Mouse (Mus musculus) frontal cortex, adult 2 months (tissue): ENCODE data around the gene Saal1. TPM values are rescaled to one million over a fixed set of nuclear protein-coding genes. Genes with fewer than 3 reads are reported as not detected.
"Not testable (repeated sequence)": the region's sequence is repeated elsewhere in the genome, so short reads cannot be mapped to it uniquely, and the experiment has no call there.

Experiments used
- DNase-seq, 2 experiments: peaks; one replicate each; pipeline ENCODE4 v3.0.0; 2022; ENCODE audit warnings: low spot score in 1 of 2; ENCODE audit errors: extremely low spot score in 1 of 2
- polyA plus RNA-seq: library from polyadenylated mRNA; depleted of rRNA; stranded (reverse); fragments of >200 nt; gene quantifications from 2 replicates; pipeline ENCODE4 v1.2.3, GENCODE M21; 2012; rRNA removed

Saal1 gene
- 8.1 and 9.1 TPM in 2 replicates for polyA plus RNA-seq

GRCm38 (mm10) chr7:46710390-46710844 is at the start of gene Saal1:
Gene Saal1, minus strand, starts transcription at chr7:46710680.
- DNase-seq: peak; percentile 49 to 86

DNA sequence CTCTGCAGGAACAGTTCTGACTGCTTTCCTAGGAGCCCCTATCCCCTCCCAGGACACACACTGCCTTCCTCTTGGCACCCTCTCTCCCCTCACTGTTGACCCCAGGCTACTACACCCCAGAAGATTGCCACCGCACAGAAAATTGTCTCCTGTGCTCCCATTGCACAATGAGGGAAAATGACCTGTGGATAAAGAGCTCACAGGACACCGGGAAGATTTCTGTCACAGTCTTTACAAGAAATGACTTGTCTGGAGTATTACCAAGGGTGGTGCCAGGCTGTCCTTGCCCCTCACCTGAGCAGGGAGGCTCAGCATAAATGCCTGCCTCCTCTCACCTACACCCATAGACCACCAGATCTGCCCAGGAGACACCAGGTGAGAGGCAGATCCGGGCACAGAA is 41.0 kb upstream of the Saal1 start, which contains the start of gene Saa2:
Saa2 (plus strand) TSS at position 301 of the 400 bp plus-strand sequence.
- no peak for DNase-seq

- no peak for DNase-seq
Measured at GRCm38 (mm10) chr7:46748459-46748858, 38.0 kb upstream of the Saal1 start.

DNA sequence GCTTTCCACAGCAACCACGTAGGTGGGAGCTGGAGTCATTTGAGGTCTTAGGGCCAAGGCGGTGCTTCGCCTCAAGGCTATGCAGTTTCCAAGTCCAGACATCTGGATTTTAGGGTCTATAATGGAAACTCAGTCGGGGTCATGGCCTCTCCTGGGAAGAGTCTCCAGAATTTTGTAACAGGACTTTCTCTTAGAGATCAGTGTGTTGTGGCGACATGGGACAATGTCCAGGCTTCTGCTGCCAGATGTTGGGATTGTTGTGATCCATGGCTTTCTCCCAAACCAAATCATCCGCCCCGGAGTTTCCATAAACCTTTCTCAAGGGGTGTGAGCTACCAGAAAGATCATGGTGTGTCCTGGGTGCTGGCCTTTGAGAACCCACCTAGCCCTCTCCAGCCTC is 35.9 kb upstream of the Saal1 start:
- no peak for DNase-seq

DNA sequence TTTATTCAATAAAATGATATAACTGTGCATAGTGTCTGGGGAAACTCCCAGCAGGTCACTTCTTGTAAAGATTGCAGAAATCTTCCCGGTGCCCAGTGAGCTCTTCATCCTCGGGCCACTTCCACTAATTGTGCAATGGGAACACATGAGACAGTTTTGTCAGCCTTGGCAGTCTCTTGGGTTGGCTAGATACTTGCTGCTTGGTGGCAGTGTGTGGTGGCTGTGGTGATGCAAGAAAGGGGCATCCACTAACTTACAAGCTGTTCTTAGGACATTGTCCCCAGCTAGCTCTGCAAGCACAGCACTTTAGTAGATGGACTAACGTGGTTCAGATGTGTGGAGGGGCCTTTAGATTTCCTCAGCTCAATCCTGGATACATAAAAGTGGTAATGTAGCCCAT is 35.3 kb upstream of the Saal1 start:
- no peak for DNase-seq

DNA sequence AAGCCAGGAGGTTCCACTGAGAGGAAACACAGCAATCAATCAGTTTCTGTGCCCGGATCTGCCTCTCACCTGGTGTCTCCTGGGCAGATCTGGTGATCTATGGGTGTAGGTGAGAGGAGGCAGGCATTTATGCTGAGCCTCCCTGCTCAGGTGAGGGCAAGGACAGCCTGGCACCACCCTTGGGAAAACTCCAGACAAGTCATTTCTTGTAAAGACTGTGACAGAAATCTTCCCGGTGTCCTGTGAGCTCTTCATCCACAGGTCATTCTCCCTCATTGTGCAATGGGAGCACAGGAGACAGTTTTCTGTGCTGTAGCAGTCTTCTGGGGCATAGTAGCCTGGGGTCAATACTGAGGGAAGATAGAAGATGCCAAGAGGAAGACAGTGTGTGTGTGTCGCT is 32.4 kb upstream of the Saal1 start, which contains the start of gene Saa1:
Saa1 (minus strand) TSS at position 101 of the 400 bp plus-strand sequence.
- not testable (repeated sequence) for DNase-seq

DNA sequence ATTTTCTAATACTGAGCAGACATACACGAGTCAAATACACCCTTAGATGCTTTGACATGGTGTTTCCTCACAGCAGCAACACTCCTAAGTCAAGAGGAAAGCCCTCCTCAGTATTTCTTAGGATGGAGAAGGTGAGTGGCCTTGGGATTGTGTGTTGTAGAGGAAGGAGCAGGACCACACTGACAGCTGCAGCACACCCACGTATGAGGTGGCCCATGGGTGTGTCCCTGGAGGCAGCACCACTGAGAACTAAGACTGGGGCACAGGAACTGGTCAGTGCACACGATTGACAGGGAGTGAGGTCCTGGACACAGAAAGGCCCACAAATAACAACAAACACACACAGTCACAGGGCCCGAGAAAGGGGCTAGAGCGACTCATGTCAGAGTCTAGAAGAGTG is 29.6 kb upstream of the Saal1 start:
- not testable (repeated sequence) for DNase-seq

GRCm38 (mm10) chr7:46738561-46739460 is 28.3 kb upstream of the Saal1 start:
- DNase-seq: no peak

GRCm38 (mm10) chr7:46734983-46735382 is 24.5 kb upstream of the Saal1 start:
- no peak for DNase-seq

DNA sequence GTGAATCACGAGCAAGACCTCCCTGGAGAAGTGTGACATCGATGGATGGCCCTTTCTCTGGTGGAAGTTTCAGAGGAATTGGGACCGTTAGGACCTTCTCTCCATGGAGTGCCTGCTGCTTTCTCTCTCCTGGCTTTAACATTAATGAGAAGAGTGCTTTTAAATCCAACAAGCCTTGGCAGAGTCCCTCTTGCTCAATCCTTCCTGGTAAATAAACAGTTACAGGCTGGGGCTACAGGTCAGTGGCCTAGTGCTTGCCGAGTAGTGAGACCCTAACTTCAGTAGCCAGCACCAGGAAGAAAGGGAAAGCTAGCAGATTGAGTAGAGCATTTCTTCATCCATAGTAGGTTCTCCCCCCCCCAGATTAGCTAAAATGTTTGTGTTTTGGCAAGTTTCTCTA is 22.0 kb upstream of the Saal1 start, which contains the start of gene Saa4:
Saa4 (minus strand) TSS at position 146 of the 400 bp plus-strand sequence.
- DNase-seq: no peak

DNA sequence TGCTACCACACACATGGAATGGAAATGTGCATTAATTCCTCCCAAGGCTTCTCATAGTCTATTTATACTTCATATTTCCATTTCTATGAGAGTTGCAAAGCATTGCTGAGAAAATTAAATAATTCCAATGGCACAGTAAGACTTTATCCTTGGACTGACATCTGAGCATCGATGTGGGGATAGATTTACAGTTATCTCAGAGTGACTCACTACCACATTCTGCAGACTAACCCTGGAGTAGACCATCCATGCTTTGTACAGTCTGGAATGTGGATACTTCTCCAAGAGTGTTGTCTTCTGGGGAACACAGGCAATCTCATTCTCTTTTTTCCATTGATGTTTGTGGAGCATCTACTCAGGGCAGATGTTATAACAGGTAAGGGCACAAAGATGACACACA is 17.1 kb upstream of the Saal1 start:
- DNase-seq: no peak

GRCm38 (mm10) chr7:46724396-46724795 is 13.9 kb upstream of the Saal1 start:
- DNase-seq: peak in 1 of 2 experiments; percentile 55

DNA sequence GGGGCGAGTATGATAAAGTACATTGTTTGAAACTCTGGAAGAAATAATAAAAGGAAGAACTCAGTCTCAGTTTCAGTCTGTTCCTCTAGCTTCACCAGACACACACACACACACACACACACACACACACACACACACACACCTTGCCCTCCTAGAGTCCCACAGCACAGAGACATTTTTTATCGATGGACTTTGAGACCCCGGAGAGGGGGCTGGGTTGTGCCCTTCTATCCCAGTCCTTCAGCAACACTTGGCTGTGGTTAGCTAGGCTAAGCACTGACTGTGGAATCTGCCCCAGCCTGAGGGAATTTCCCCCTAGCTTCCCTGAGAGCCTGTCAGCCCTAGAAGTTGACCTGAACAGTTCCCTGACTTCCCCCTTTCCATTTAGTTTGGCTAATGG is 13.4 kb upstream of the Saal1 start:
- DNase-seq: no peak

DNA sequence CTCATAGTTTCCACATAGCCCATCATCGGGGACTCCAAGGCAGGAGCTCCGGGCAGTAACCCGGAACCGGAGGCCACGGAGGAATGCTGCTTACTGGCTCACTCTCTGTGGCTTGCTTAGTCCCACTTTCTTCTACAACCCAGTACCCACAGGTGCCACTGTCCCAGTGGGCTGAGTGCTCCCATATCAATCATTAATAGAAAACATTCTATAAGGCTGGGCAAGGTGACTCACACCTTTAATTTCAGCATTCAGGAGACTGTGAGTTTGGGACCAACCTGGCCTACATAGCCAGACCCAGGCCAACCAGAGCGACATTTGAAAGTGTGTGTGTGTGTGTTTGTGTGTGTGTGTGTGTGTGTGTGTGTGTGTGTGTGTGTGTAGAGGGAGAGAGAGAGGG is 12.9 kb upstream of the Saal1 start:
- no peak for DNase-seq

- no peak for DNase-seq
Measured at GRCm38 (mm10) chr7:46720460-46720859, 10.0 kb upstream of the Saal1 start.

DNA sequence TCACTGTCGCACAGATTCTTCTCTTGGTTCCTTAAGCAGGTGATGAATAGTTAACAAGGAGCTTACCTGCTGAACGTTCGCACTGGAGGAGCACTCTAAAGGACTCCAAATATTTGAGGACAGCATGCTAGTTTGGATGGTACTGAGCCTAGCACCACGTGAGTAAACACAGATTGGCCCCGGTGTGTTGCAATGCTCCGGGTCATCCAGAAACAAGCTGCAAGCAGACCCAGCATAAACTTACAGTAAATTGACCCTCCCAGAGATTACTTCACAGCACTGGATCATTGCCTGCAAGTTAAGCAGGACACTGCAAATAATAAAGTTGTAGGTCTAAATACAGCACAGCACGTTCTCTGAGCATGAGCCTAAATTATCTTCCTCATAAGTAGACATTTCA is 9.0 kb upstream of the Saal1 start:
- no peak for DNase-seq

DNA sequence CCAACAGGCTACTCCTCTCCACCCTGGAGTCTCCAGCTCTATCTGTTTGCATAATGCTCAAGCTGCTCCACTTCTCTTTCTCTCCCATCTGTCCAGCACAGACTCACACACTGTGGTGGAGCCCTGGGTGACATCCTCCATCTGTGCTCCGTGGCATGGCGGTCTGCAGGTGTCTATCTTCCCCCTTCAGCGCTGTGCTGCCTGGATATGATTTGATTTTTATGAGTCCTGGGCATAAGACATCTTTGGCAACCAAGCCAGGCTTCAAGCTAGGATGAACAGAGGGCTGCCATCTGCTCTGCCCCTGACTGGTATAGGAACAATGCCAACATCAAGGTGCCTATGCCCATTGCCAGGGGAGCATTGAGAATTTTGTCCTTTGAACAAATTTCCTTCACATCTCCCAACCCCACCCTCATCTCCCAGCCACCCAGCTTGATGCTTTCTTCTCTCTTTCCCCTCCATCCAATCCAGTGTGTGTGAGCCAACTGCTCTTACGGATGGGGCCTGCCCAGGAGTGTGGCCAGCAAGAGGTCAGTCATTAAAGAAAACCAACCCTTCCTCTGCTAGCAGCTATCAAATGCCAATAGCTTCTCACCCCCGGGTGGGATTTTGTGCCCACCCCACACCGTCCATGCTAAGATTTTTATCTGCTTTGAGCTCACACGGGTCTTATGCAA is 8.3 kb upstream of the Saal1 start:
- no peak for DNase-seq

DNA sequence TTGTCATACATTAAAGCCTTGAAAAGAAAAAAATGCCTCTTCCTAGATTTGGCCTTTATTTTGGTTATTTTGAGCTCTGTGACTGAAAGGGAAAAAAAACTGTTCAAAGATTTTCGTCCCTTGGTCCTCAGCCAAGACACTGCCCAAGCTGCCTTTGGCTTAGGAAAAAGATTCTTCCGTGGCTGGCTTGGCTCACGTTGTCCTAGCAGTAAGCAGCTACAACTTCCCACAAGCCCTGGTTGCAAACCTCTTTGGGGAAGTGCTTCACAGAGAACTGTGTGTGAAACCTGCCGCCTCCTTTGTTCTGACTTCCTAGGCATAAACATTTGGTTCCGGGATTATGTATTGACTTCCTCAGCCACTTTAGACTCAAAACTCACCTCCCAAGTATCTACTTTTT is 6.4 kb upstream of the Saal1 start:
- no peak for DNase-seq

DNA sequence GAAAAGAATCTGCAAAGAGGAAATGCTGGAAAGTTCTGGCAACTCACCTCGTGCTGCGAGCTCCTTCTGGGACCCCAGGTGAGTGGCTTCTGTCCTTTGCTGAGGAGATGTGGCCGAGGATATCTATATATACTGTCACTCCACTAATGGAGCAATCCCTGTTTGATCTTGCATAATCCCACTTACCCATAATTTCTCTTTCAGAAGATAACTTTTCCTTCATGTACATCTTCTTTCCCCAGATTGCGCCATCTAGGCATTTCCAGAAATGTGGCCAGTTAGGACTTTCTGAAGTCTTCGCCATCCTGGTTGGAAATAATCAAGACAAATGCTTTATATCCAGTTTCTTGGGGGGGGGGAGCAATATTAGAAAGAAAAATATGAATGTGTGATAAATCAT is 5.1 kb upstream of the Saal1 start, which contains the start of gene Saa3:
Saa3 (minus strand) TSS at position 101 of the 400 bp plus-strand sequence.
- DNase-seq: no peak

DNA sequence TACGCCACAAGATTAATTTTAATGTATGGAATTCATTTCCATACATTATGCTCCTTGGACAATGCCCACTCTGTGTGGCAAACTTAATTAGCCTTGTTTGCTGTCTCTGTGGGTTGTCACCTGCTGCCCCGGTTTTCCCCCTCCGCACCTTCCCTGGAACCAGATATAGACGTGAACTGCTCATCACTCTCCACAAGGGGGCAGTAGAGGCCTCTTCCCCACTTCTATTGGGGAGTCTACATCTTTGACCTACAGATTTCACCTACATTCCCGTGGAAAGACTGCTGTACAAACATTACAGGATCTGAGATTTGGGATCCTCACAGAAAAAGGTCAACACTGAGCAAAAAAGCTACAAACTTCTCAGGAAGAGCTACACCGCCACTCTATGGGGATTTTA is 4.0 kb upstream of the Saal1 start:
- DNase-seq: peak in 1 of 2 experiments; percentile 81

GRCm38 (mm10) chr7:46712250-46712649 is 1.8 kb upstream of the Saal1 start:
- no peak for DNase-seq
